Mouse (Mus musculus) liver, postnatal 0 days (tissue): Measurements from ENCODE around the gene Adamtsl2.

Source experiments
- CTCF ChIP-seq: sonication (generic); IDR thresholded peaks from 2 replicates; pipeline ENCODE4 v1.5.1; 2016; ENCODE audit warnings: antibody characterized with exemption, low read depth
- EP300 ChIP-seq: IDR thresholded peaks from 2 replicates; pipeline ENCODE4 v1.6.1; 2016; ENCODE audit warnings: antibody characterized with exemption, low read depth, mild to moderate bottlenecking

- TF ChIP-seq EP300 (no peak), CTCF (no peak)
Measured at GRCm38 (mm10) chr2:27059187-27059586, 20.0 kb upstream of the Adamtsl2 start.
